Mouse (Mus musculus) embryo, embryonic 9.5 days (tissue): Measurements from ENCODE around the gene Tsc22d1.

ENCODE experiments used
- DNase-seq: peaks from one replicate; pipeline ENCODE4 v3.0.0-alpha.2; 2017; ENCODE audit errors: extremely low spot score

Gene Tsc22d1

DNA sequence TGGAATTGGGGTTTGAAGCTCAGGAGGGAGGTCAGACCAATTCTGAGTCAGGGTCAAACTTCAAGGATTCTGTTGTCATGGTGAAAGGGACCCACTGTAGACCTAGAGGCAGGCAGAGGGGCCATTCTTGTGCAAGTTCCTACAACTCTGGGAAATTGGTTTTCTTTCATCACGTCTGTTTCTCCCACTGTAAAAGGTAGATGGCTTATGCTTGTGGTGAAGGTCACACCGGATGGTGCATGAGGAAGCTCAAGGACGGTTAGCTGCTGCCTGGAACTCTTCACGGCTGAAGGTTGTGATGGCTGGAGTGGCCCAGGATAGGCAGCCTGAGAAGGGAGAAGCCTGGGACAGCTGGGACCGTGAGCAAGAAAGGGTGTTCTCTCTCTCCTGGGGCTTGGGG, 103.5 kb downstream of the Tsc22d1 start:
- no peak for DNase-seq

DNA sequence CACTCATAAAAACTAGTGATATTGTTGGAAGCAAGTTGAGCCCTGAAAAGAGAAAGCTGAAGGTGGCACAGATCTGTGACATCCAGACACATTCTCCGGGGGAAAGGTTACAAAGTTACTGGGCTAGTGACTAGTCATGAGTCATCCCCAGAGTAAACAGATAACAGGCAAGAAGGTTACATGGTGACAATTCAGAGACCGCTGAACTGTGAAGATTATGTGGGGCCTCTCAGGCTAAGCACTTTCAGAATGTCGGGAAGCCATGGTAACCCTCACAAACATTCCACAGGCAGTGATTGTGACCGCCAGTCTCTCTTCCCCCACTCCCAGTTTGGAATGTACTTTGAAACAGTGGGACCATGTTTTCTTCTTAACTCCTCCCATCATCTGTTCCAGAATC, 105.8 kb downstream of the Tsc22d1 start:
- DNase-seq = no peak

GRCm38 (mm10) chr14:76521308-76521707, 106.5 kb downstream of the Tsc22d1 start:
- no peak for DNase-seq

DNA sequence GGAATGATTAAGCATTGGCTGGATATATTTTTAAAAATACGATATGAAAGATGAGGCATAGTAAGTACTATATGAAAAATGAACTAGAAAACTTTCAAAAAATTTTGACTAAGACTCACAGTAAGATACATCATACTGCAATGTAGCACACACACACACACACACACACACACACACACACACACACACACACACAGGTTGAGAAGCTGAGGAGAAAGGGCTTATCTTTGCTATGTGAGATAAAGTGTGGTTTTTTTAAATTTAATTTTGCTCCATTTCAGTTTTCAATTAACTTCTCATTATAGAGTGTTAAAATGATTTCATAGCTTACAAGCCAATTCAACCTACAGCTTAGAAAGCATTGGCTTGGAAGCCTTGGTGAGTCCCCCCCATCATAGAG, 108.6 kb downstream of the Tsc22d1 start:
- no peak for DNase-seq

GRCm38 (mm10) chr14:76526467-76526866, 111.7 kb downstream of the Tsc22d1 start:
- DNase-seq = no peak

- no peak for DNase-seq
Observed at GRCm38 (mm10) chr14:76527030-76527719, 112.4 kb downstream of the Tsc22d1 start.

DNA sequence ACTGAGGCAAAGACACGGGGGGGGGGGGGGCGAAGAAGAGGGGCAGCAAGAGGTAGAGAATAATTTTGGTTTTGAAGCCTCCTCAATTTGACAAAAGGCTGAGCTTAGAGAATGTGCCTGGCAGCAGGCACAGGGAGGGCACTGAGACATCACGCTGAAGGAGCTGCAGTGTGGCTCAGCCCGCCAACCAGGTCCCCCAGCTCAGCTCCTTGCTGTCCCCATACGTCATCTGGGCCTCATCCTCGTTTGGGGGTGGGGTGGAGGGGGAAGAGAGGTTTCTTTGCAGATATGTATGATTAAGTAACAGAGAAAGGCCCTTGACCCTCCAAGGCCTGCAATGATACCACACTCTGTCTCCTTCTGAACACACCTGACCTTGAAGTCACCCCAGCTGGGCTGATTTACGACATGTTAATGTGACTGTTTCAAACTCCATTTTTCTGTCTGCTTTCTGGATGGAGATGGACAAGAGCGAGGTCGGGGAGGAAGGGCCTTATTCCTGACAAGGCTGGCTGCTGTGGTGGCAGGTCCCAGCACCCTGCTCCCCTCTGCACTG, 113.1 kb downstream of the Tsc22d1 start:
- no peak for DNase-seq

DNA sequence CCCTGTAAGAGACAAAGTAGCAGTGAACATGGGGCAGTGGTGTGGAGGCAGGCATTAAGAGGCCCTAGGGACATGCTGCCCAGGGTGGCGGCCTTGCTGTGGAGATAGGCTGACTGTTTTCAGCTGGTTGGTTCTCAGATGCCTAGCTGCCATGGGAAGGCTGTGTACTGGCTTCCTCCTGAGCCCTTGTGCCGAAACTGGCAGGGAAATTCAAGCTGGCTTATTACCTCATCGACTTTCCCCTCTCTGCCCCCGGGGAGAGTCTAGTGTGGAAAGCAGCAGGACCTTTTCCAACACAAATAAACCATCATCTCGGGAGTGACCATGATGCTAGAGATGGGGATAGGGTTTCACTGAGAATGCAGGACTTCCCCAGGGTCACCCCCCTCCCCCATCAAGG, 113.9 kb downstream of the Tsc22d1 start:
- DNase-seq = no peak

GRCm38 (mm10) chr14:76531027-76531660, 116.4 kb downstream of the Tsc22d1 start:
- no peak for DNase-seq

DNA sequence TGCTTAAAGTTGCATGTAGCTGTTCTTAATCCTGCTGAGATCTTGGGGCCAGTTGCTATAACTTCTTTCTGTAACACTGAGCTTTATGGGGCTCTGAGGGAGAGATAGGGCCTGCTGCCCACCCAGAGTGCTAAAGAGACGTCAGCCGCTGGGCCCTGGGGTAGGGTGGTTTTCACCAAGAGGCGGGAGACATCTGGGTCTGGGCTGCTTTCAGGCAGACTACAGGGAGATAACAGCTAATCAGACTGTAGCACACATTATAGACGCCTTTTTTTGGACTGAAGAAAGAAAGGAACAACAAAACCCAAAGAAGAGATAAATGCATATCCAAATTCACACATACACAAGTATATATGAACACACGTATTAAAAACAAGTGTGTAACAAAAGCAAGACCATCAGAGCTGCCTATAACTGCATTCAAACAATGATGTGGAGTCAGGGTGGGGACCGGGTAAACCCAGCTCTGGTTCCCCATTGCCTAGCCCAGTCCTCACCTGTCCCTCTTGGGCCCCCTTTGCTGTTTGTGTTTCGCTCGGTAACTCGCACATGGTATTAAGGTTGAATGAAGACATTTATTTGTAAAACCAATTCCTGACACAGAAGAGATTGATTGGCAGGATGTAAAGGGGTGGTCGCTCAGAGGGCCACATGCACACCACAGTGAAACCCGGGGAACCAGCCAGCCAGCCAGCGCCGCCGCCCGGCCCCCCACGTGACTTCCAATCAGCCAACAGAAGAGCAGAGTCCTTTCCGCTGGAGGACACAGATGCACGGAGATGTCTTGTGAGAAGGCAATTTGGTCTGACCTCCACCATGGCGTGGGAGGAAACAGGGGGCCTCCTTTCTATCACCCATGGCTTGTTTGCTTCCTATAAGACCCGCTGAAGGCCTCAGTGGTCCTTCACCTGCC, 117.8 kb downstream of the Tsc22d1 start:
- peak; percentile 80 for DNase-seq

DNA sequence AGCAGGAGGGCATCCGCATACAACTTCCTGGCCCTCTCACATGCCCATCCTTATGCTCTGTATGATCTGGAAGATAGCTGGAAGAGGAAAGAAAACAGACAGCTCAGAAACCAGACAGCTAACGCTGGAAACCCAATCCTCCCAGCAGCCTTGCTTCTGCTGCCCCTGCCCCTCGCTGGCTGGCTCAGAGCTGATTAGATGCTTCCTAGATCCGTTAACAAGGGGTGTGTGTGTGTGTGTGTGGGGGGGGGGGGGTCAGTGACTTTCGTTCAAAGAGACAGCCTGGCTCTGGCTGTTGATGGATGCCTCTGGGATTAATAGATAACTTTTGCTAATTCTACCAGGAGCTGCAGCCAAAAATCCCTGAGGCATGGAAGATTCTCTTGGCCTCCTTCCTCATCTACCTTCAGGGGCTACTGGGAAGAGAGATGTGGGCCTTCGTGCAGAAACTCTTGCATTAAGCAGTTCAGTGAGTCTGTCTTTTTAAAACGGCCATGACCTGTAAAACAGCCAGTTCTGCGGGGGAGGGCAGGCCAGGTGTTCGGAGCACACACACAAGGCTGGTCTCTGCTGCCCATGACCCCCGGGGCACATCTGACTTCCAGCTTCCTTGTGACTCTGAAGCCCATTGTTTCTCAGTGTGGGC, 118.5 kb downstream of the Tsc22d1 start:
- peak; percentile 58 for DNase-seq

- DNase-seq = no peak
Observed at GRCm38 (mm10) chr14:76535096-76535495, 120.3 kb downstream of the Tsc22d1 start.

DNA sequence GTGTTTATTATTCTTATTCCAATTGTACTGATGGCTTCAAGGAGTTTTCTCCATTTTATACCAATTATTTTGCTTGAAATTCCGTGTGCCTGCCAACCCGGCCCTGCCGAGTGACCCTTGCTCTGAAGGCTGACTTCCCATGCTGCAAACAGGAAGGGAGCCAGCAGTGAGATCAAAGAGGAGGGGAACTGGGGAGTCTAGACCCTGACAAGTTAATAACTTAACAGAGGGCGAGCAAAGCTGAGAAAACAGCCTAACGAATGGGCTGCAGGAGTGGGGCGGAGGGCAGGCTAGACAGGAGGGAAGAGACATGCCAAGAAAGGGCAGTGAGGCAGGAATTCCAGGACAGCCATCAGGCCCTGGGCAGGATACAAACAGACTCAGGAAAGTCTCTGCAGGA, 122.2 kb downstream of the Tsc22d1 start:
- no peak for DNase-seq

DNA sequence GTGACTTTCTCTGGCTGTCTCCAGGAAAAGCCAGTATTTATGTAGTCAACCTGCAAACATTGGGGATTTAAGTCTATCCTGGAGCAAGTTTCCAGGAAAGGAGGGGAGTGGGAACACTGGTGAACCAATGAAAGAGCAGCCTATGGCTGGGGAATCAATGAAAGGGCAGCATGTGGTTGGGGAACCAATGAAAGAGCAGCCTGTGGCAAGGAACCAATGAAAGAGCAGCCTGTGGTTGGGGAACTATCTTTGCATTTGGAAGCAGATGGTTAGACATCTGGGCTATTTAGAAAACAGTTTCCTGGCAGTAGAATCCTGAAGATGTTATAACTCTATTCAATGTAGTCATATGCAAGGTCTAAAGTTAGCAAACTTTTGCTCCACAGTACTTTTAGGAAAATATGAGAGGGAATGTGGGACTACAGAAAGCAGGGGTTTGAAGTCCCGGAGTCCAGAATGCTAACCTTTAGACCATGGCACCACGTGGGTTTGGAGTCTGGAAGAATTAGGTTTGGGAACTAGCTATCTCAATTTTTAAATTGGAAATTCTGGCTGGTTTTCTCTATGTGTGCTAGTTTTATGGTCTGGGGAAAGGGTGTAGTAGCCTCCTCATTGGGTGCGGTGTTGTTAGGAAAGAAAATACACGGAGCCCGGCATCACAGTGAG, 125.4 kb downstream of the Tsc22d1 start:
- DNase-seq = no peak

- no peak for DNase-seq
Observed at GRCm38 (mm10) chr14:76541341-76541740, 126.6 kb downstream of the Tsc22d1 start.

DNA sequence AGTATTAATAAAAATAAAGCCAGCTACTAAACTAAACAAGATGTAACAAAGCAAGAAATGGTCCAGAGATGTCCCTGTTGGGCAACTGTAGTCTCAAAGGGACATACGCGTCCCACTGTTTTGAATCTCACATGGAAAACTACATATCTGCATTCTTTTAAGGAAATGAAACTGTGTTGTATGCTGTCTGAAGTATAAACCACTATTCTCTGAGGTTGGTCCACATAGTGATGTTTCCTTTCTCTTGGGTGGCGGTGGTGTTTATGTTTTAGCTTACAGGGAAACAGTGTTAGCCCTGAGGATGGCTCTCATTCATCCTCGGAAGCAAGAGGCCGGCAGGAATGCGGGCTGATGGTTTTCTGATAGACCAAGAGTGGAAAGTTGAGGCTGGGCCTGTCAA, 129.4 kb downstream of the Tsc22d1 start:
- DNase-seq = no peak

GRCm38 (mm10) chr14:76555263-76556030, 140.7 kb downstream of the Tsc22d1 start:
- no peak for DNase-seq

- peak; percentile 68 for DNase-seq
Observed at GRCm38 (mm10) chr14:76556031-76556851, 141.5 kb downstream of the Tsc22d1 start.

- DNase-seq = no peak
Observed at GRCm38 (mm10) chr14:76556852-76557208, 142.1 kb downstream of the Tsc22d1 start, which contains the start of gene Serp2. Gene Serp2, minus strand, starts transcription at chr14:76556889.
